Mouse (Mus musculus): ENCODE data around the gene Phkg1.
"Not testable (repeated sequence)": the region's sequence is repeated elsewhere in the genome, so short reads cannot be mapped to it uniquely, and the experiment has no call there.

Gene Phkg1

GRCm38 (mm10) chr5:129895198-129896088, 2.9 kb downstream of the Phkg1 start, which contains the start of gene Zbed5:
TSS of gene Zbed5 (plus strand) at chr5:129895723.
- peak; percentile 75 to 77 for DNase-seq

GRCm38 (mm10) chr5:129890390-129890789, 8.0 kb downstream of the Phkg1 start:
- DNase-seq = not testable (repeated sequence)

- peak; percentile 88 to 89 for DNase-seq
Observed at GRCm38 (mm10) chr5:129886911-129887636, 11.3 kb downstream of the Phkg1 start, which contains the start of gene Chchd2. TSS of gene Chchd2 (minus strand) at chr5:129887470.

- DNase-seq = peak in 1 of 2 experiments; percentile 5
Observed at GRCm38 (mm10) chr5:129886271-129886670, 12.1 kb downstream of the Phkg1 start.

- DNase-seq = no peak
Observed at GRCm38 (mm10) chr5:129879888-129880287, 18.5 kb downstream of the Phkg1 start.

GRCm38 (mm10) chr5:129878946-129879345, 19.4 kb downstream of the Phkg1 start:
- DNase-seq = no peak

- no peak for DNase-seq
Observed at GRCm38 (mm10) chr5:129877731-129878455, 20.5 kb downstream of the Phkg1 start.

- no peak for DNase-seq
Observed at GRCm38 (mm10) chr5:129875098-129875497, 23.3 kb downstream of the Phkg1 start.

GRCm38 (mm10) chr5:129873942-129874341, 24.4 kb downstream of the Phkg1 start:
- DNase-seq = no peak

GRCm38 (mm10) chr5:129871238-129871637, 27.1 kb downstream of the Phkg1 start:
- no peak for DNase-seq

- DNase-seq = no peak
Observed at GRCm38 (mm10) chr5:129869238-129869995, 28.9 kb downstream of the Phkg1 start.

GRCm38 (mm10) chr5:129865841-129866240, 32.5 kb downstream of the Phkg1 start:
- no peak for DNase-seq

GRCm38 (mm10) chr5:129864467-129864866, 33.9 kb downstream of the Phkg1 start:
- DNase-seq = peak; percentile 68

GRCm38 (mm10) chr5:129862325-129862724, 36.0 kb downstream of the Phkg1 start:
- no peak for DNase-seq

GRCm38 (mm10) chr5:129856414-129856813, 41.9 kb downstream of the Phkg1 start:
- DNase-seq = no peak

- no peak for DNase-seq
Observed at GRCm38 (mm10) chr5:129855163-129855562, 43.2 kb downstream of the Phkg1 start.

- DNase-seq = peak in 1 of 2 experiments; percentile 8
Observed at GRCm38 (mm10) chr5:129847558-129847820, 50.9 kb downstream of the Phkg1 start.

- peak; percentile 93 to 94 for DNase-seq
Observed at GRCm38 (mm10) chr5:129846752-129847557, 51.4 kb downstream of the Phkg1 start, which contains the start of gene Sumf2. TSS of gene Sumf2 (plus strand) at chr5:129846986.

GRCm38 (mm10) chr5:129844848-129845247, 53.5 kb downstream of the Phkg1 start:
- DNase-seq = no peak
